Mouse (Mus musculus): ENCODE data around the gene Srrm1. TPM values are rescaled to one million over a fixed set of nuclear protein-coding genes. Genes with fewer than 3 reads are reported as not detected.
"Not testable (repeated sequence)": the region's sequence is repeated elsewhere in the genome, so short reads cannot be mapped to it uniquely, and the experiment has no call there.

The Srrm1 gene
- polyA plus RNA-seq, 1 experiment from 2014 or later = 179 TPM

DNA sequence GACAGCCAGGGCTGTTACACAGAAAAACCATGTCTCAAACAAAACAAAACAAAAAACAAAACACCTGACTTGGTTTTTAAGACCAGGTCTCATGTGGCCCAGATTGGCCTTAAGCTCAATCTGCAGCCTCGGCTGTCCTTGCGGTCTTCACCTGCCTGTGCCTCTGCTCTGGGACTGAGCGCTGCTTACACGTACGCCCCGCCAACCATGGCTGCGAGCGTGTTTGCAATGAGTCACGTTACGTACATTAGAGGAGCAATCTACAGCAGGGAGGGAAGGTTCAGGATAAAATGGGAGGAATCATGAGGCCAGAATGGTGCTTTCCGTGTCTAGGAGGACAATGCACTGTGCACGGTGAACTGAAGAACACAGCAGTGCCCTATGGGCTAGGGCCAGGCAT is 8.6 kb upstream of the Srrm1 start:
- Histone ChIP-seq H3K4me1 (ENCODE audit: control insufficient read depth, insufficient read depth, low read length) (no peaks in the 10 kb centered on the region), H3K4me3 (replicated peaks; ENCODE audit: low read depth, low read length) (no peak overlapping the region), H3K9ac (replicated peaks; ENCODE audit: low read length) (no peak overlapping the region), H3K27me3 (ENCODE audit: control insufficient read depth, insufficient read depth, low read length) (no peaks in the 10 kb centered on the region), H3K9me3 (ENCODE audit: control insufficient read depth, low read length) (no peaks in the 10 kb centered on the region), H3K27ac (replicated peaks; ENCODE audit: low read depth, low read length) (no peak overlapping the region), H3K36me3 (ENCODE audit: control insufficient read depth, insufficient read depth, low read length) (no peaks in the 10 kb centered on the region), H3K4me2 (ENCODE audit: low read length) (no peak overlapping the region)
- WGBS = 93% methylated on average over 12 of the region's 12 CpGs
- no peak for ATAC-seq (ENCODE audit: low FRiP score, low TSS enrichment)
- DNase-seq = no peak

DNA sequence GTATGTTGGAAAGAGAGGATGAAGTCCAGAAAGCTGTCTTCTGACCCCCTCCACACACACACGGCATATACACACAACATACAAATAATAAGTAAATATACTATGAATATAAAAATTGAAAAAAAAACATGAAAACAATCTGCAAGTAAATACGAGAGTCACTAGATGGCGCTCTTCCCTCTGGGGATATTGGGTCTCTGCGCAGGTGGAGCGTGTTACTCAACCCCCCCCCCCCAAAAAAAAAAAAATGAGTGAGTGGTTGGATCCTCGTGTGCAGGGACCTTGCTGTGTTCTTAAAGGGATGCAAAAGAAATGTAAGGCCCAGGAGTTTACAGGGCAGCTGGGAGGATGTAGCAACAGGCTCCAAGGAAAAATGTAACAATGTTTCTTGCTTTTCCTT is 5.6 kb upstream of the Srrm1 start:
- DNase-seq (peak; percentile 84), ATAC-seq (ENCODE audit: low FRiP score, low TSS enrichment) (no peak)
- Histone ChIP-seq H3K9me3 (ENCODE audit: control insufficient read depth, low read length) (no peaks in the 10 kb centered on the region), H3K9ac (replicated peaks; ENCODE audit: low read length) (no peak overlapping the region), H3K4me2 (ENCODE audit: low read length) (no peak overlapping the region), H3K27ac (replicated peaks; ENCODE audit: low read depth, low read length) (no peak overlapping the region), H3K4me1 (ENCODE audit: control insufficient read depth, insufficient read depth, low read length) (peaks cover 8% of the 10 kb centered on the region), H3K27me3 (ENCODE audit: control insufficient read depth, insufficient read depth, low read length) (no peaks in the 10 kb centered on the region), H3K36me3 (ENCODE audit: control insufficient read depth, insufficient read depth, low read length) (no peaks in the 10 kb centered on the region), H3K4me3 (replicated peaks; ENCODE audit: low read depth, low read length) (no peak overlapping the region)
- WGBS = 3% methylated on average over 6 of the region's 6 CpGs

DNA sequence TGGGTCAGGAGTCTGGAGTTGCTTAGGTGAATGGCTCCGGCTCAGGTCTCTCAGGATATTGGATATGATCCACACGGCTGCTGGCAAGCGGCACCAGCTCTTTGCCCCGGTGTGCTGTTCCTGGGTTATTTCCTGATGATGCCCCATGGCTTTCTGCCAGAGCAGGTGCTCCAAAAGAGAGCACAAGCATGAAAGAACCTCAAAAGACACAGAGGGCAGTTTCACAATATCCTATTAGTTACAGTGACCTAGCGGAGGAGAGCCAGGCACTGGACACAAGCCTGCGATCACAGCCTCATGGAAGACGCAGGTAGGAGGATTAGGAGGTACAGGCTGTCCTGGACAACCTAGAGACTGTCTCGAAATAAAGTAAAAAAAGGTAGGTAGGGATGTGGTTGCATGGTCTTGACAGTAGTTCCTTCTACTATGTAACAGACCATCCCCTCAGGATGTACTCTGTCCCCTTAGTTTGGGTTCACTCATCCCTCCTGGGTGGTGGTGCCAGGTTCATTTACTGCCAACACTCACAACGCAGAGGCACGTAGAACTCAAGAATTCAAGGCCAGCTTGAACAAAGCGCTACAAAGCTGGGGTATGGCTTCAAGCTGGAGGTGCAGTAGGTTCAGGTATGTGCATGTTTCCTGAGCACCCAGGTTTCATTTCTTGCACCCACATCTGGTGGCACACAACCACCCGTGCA is 4.2 kb upstream of the Srrm1 start:
- H3K9me3 ChIP-seq (ENCODE audit: control insufficient read depth, low read length) = no peaks in the 10 kb centered on the region
- DNase-seq (no peak), ATAC-seq (ENCODE audit: low FRiP score, low TSS enrichment) (no peak)
- WGBS = 85% methylated on average over 12 of the region's 12 CpGs
- peaks cover 8% of the 10 kb centered on the region for H3K4me1 ChIP-seq (ENCODE audit: control insufficient read depth, insufficient read depth, low read length)
- H3K9ac ChIP-seq (replicated peaks; ENCODE audit: low read length) = no peak overlapping the region
- no peak overlapping the region for H3K4me2 ChIP-seq (ENCODE audit: low read length)
- H3K4me3 ChIP-seq (replicated peaks; ENCODE audit: low read depth, low read length) = no peak overlapping the region
- H3K27ac ChIP-seq (replicated peaks; ENCODE audit: low read depth, low read length) = no peak overlapping the region
- no peaks in the 10 kb centered on the region for H3K27me3 ChIP-seq (ENCODE audit: control insufficient read depth, insufficient read depth, low read length)
- no peaks in the 10 kb centered on the region for H3K36me3 ChIP-seq (ENCODE audit: control insufficient read depth, insufficient read depth, low read length)

DNA sequence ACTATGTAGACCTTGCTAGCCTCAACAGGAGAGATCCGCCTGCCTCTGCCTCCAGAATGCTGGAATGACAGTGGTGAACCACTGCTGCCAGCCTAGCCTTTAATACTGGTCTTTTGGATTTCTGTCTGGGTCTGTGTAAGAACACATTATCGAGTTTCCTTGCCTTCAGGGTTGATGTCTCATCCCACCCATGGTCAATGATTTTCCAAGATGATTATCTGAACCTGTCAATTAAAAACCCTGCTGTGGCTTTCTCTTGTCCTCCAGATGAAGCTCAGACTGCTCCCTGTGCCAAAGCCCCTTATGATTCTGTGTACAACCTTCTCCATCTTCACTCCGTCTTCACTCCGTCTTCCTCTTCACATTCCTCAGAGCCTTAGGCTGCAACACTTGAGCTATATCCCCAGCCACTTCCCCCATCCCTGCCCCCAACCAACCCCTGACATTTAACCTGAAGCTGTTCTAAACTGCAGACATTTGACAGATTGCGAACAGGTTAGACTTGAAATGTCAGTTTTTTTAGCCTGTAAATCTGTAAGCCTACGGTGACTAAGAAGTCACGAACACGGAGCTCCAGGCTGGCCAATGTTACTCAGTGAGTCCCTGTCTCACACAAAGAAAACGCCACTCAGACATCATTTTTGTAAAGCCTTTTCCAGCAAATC is 2.9 kb upstream of the Srrm1 start:
- DNase-seq (no peak), ATAC-seq (ENCODE audit: low FRiP score, low TSS enrichment) (no peak)
- Histone ChIP-seq H3K4me1 (ENCODE audit: control insufficient read depth, insufficient read depth, low read length) (peaks cover 20% of the 10 kb centered on the region), H3K9ac (replicated peaks; ENCODE audit: low read length) (no peak overlapping the region), H3K4me3 (replicated peaks; ENCODE audit: low read depth, low read length) (no peak overlapping the region), H3K4me2 (ENCODE audit: low read length) (no peak overlapping the region), H3K27ac (replicated peaks; ENCODE audit: low read depth, low read length) (no peak overlapping the region), H3K9me3 (ENCODE audit: control insufficient read depth, low read length) (no peaks in the 10 kb centered on the region), H3K36me3 (ENCODE audit: control insufficient read depth, insufficient read depth, low read length) (no peaks in the 10 kb centered on the region), H3K27me3 (ENCODE audit: control insufficient read depth, insufficient read depth, low read length) (no peaks in the 10 kb centered on the region)
- WGBS = 84% methylated on average over 9 of the region's 9 CpGs

DNA sequence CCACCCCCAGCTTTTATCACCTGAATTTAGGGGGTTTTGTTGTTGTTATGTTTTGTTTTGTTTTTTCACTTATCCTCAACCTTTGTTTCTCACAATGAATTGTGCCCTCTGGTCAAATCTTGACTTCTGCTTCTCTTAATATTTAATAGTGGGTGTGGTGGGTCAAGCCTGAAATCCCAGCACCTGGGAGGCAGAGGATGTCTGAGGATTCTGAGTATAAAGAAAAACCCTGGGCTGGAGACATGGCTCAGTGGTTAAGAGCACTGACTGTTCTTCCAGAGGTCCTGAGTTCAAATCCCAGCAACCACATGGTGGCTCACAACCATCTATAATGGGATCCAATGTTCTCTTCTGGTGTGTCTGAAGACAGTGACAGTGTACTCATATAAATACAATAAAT is 1.6 kb upstream of the Srrm1 start:
- not testable (repeated sequence) for H3K4me2 ChIP-seq (ENCODE audit: low read length); DNase-seq; H3K9ac ChIP-seq (replicated peaks; ENCODE audit: low read length); H3K4me3 ChIP-seq (replicated peaks; ENCODE audit: low read depth, low read length); ATAC-seq (ENCODE audit: low FRiP score, low TSS enrichment); H3K27me3 ChIP-seq (ENCODE audit: control insufficient read depth, insufficient read depth, low read length); H3K36me3 ChIP-seq (ENCODE audit: control insufficient read depth, insufficient read depth, low read length); H3K9me3 ChIP-seq (ENCODE audit: control insufficient read depth, low read length)
- Histone ChIP-seq H3K4me1 (ENCODE audit: control insufficient read depth, insufficient read depth, low read length) (peaks cover 20% of the 10 kb centered on the region), H3K27ac (replicated peaks; ENCODE audit: low read depth, low read length) (0 out of 2 replicates have a peak overlapping the region, but pooled peaks have one; percentile 92)

DNA sequence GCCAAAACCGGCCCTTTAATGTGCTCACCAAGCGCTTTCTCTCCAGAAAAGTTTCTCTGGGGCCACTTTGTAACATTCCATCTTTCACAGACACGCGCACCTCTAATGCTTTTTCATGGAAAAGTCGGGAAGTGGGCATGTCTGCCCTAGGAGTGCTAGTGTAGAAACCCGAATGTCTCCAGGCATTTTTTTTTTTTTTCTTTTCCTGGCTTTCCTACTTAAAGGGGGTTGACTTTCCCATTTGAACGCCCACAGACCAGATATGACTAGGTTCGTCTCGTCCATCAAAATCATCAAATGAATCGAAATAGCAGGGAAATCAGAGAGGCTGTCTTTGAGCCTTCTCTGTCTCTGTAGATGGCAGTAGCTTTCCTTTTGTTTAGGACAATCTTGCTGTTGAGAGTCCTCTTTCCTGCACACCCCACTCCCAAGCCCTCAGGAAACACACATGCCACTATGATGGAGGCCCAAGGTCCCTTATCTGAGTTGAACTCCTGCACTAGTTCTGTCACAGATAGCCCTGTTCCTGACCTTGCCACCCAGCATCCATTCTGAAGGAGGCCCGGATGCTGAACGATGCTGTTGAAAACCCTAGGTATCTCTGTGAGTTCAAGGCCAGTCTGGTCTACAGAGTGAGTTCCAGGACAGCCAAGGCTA is 801 bp upstream of the Srrm1 start:
- Histone ChIP-seq H3K4me1 (ENCODE audit: control insufficient read depth, insufficient read depth, low read length) (peaks cover 20% of the 10 kb centered on the region), H3K27ac (replicated peaks; ENCODE audit: low read depth, low read length) (peak overlapping the region; percentile 92), H3K4me2 (ENCODE audit: low read length) (peak overlapping the region; percentile 67), H3K36me3 (ENCODE audit: control insufficient read depth, insufficient read depth, low read length) (no peaks in the 10 kb centered on the region), H3K4me3 (replicated peaks; ENCODE audit: low read depth, low read length) (peak overlapping the region; percentile 99), H3K9me3 (ENCODE audit: control insufficient read depth, low read length) (no peaks in the 10 kb centered on the region), H3K9ac (replicated peaks; ENCODE audit: low read length) (peak overlapping the region; percentile 47), H3K27me3 (ENCODE audit: control insufficient read depth, insufficient read depth, low read length) (no peaks in the 10 kb centered on the region)
- 22% methylated on average over 12 of the region's 12 CpGs for WGBS
- ATAC-seq (ENCODE audit: low FRiP score, low TSS enrichment) = peak; percentile 35; the same call in 1 of the 2 replicates
- no peak for DNase-seq

DNA sequence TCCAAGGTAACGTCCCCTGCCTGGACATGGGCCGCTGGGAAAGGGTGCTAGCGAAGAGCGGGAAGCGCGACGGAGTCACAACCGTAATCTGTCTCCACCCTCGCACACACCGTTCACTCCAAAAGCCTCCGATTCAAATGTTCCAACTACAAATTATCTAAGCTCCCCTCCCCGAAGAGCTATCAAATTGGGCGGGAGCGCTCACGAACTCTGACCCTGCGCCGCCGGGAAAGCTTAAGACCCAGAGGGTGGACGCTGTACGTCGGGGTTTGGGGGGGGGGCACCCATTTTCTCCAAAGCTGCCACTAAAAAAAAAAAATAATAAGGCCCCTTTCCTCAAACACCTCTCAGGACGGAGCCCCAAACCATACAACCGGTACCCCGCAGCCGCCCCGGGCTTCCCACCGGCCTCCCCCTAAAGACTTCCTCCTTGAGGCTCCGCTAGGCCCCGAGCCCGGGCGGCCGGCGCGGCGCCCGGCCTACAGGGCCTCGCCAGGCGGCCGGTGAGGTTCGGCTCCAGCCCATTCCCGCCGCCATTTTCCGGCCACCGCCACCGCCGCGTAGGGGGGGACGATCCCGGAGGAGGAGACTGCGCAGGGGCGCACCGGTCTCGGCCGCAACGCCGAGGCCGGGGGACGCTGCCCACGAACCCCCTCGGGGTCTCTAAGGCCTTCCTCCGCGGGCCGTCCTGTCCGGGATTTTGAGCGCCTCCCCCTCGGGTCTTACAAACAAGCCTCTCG is 625 bp downstream of the Srrm1 start:
- Histone ChIP-seq H3K27ac (replicated peaks; ENCODE audit: low read depth, low read length) (peak overlapping the region; percentile 90), H3K4me2 (ENCODE audit: low read length) (peak overlapping the region; percentile 90), H3K4me3 (replicated peaks; ENCODE audit: low read depth, low read length) (peak overlapping the region; percentile 99), H3K36me3 (ENCODE audit: control insufficient read depth, insufficient read depth, low read length) (peaks cover 1% of the 10 kb centered on the region; the same call in 1 of the 2 replicates), H3K27me3 (ENCODE audit: control insufficient read depth, insufficient read depth, low read length) (no peaks in the 10 kb centered on the region), H3K4me1 (ENCODE audit: control insufficient read depth, insufficient read depth, low read length) (peaks cover 20% of the 10 kb centered on the region), H3K9ac (replicated peaks; ENCODE audit: low read length) (peak overlapping the region; percentile 94), H3K9me3 (ENCODE audit: control insufficient read depth, low read length) (no peaks in the 10 kb centered on the region)
- WGBS = under 1% methylated on average over 61 of the region's 67 CpGs
- DNase-seq = peak; percentile 44
- peak; percentile 55 for ATAC-seq (ENCODE audit: low FRiP score, low TSS enrichment)

DNA sequence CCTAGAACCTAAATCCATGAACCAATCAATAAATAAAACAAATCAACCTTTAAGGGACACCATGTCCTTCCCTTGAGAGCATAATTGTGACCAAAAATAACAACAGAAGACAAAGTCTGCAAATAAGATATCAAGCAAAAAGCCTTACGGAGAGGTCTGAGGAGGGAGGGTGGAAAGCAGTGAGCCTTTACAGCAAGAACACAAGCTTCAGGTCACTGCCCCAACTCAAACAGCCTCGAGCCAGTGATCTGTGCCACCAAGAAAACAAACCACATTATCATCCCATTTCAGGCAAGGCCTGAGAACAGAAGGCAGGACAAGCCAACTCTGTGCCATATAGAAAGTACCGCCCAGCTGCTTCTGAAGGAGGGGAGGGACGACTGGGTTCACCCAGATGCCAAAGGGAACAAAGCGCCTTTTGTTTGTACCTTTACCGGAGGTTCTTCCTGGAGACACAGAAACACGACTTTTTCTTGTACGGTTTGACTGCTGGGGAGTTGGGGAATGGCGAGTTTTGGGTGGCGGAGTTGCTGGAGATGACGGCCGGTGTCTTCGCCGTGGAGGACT is 15.7 kb downstream of the Srrm1 start:
- Histone ChIP-seq H3K27ac (replicated peaks; ENCODE audit: low read depth, low read length) (no peak overlapping the region), H3K4me1 (ENCODE audit: control insufficient read depth, insufficient read depth, low read length) (no peaks in the 10 kb centered on the region), H3K9ac (replicated peaks; ENCODE audit: low read length) (no peak overlapping the region), H3K9me3 (ENCODE audit: control insufficient read depth, low read length) (no peaks in the 10 kb centered on the region), H3K36me3 (ENCODE audit: control insufficient read depth, insufficient read depth, low read length) (peaks cover 95% of the 10 kb centered on the region), H3K4me3 (replicated peaks; ENCODE audit: low read depth, low read length) (no peak overlapping the region), H3K27me3 (ENCODE audit: control insufficient read depth, insufficient read depth, low read length) (no peaks in the 10 kb centered on the region), H3K4me2 (ENCODE audit: low read length) (no peak overlapping the region)
- 88% methylated on average over 14 of the region's 14 CpGs for WGBS
- ATAC-seq (ENCODE audit: low FRiP score, low TSS enrichment) (no peak), DNase-seq (no peak)
